Mouse (Mus musculus) frontal cortex, postnatal 14 days (tissue): ENCODE data around the gene Bpifb3.
A peak's percentile ranks its signal among the peaks of the same experiment; 100 is the strongest.

Experiments used
- DNase-seq, 2 experiments: peaks; one replicate each; pipeline ENCODE4 v3.0.0; 2022; ENCODE audit warnings: low spot score in 2 of 2

The Bpifb3 gene

GRCm38 (mm10) chr2:153917930-153918329 is at the start of gene Bpifb3:
Gene Bpifb3 (plus strand): TSS chr2:153918230.
- DNase-seq = no peak

GRCm38 (mm10) chr2:153870984-153871383 is 47.0 kb upstream of the Bpifb3 start, which contains the start of gene Sun5:
Gene Sun5 (minus strand): TSS chr2:153871084.
- no peak for DNase-seq

GRCm38 (mm10) chr2:153874745-153875144 is 43.3 kb upstream of the Bpifb3 start, which contains the start of gene Bpifb2:
Gene Bpifb2 (plus strand): TSS chr2:153875045.
- DNase-seq = no peak

DNA sequence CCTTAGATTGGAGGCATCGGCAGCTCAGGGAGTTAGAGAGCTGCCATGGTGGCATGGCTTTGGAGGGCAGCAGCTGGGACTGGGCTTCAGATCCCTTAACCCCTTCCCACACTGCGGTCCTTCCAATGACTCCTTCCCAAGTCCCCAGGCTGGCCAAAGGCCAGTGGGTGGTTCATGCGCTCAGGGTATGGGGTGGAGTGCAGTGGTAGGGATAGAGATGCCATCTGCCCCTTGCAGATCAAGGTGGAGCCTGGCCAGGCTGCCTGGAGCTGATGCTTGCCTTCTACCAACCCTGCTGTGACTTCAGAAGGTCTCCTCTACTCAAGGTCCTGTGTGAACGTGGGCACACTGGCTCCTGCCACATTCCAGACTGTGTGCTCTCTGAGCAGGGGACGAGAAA is 18.9 kb upstream of the Bpifb3 start:
- DNase-seq = no peak

- DNase-seq = no peak
Observed at GRCm38 (mm10) chr2:153900088-153900487, 17.9 kb upstream of the Bpifb3 start, which contains the start of gene Bpifb6. Gene Bpifb6 (plus strand): TSS chr2:153900388.

GRCm38 (mm10) chr2:153902726-153903125 is 15.3 kb upstream of the Bpifb3 start:
- DNase-seq = no peak

DNA sequence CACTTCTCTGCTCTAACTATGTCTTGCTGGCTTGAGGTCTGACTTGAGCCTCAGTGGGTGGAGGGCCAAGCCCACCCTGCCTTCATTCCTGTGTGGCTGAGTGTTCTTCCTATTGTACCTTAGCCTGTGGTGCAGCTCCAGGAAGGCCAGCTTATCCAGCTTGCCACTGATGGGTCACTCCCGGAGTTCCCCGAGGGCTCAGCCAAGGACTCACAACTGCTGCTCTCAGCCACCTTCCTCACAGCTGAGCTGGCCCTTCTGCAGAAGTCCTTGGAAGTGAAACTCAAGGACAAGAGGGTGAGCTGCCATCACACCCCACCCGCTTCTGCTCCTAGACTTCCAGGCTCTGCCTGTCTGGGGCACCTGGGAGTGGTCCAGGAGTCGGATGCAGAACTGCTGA is 11.4 kb upstream of the Bpifb3 start:
- DNase-seq = no peak

DNA sequence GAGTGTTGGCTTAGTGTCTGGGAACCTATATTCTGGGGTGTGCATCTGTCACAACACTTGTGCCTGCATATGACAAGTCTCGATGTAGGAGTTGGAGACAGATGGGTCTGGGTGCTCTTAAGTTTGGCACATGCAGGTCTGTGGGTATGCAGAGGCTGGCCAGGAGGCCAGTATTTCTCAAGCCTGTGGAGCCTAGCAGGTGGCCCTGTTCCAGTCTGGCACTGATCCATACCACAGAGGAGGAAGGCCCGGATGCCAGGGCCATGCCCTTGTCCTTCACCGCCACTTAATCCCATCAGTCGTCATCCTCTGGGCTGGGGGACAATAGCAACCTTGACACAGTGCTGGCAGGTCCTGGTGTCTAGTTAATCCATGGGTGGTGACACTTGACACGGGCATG is 3.9 kb upstream of the Bpifb3 start:
- no peak for DNase-seq

DNA sequence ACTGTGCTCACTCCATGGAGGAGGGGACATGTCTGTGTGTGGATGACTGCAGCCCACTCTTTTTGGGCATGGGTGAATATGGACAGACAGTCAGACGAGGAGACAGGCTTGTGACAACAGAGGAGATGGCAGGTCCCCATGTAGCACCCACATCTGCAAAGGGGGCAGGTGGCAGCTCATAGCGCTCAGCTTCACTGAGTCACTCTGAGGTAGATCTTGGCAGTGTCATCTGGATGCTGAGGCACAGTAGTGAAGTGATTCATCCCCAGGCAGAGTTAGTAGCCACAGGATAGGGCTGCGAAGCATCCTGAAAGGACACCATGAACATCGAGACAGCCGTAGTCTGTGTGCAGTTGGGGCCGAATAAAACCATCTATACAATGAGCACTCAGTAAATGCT is 3.2 kb downstream of the Bpifb3 start:
- no peak for DNase-seq

GRCm38 (mm10) chr2:153929871-153930413 is 11.9 kb downstream of the Bpifb3 start:
- peak in 1 of 2 experiments; percentile 52 for DNase-seq

GRCm38 (mm10) chr2:153931125-153931524 is 13.1 kb downstream of the Bpifb3 start:
- DNase-seq = no peak

DNA sequence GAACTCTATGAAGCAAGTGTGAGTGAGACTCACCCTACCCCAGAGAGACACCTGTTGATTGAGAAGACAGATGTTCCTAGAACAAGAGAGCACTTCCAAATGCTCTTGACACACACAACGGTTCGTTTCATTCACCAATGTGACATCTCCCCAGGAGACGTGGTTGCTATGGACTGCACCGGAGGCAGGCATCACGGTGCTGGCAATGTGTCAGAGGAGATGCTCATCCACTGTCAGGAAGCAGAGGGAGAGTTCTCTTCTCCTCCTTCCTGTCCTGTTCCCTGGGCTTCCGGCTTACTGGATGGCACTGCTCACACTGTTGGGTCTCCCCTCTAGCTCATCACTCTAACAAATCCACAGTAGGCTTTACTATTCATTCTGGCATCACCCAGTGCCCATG is 15.3 kb downstream of the Bpifb3 start:
- no peak for DNase-seq

DNA sequence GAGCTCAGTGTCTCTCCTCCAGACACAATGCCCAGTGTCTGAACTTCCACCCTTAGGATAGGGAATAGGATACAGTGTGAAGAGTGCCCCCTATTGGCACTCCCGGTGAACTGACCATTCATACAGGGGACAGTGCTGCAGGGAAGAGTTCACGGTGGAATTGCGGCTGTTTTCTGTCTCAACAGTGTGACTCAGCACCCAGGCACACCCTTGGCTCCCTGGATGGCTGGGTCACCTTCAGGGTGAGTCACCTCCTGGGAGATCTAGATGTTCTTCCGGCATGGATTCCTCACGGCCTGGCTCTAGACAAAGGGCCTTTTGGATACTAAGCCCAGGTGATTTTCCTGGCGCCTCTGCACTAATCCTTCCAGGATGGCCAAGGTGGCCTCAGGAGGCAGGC is 17.3 kb downstream of the Bpifb3 start:
- DNase-seq = no peak

DNA sequence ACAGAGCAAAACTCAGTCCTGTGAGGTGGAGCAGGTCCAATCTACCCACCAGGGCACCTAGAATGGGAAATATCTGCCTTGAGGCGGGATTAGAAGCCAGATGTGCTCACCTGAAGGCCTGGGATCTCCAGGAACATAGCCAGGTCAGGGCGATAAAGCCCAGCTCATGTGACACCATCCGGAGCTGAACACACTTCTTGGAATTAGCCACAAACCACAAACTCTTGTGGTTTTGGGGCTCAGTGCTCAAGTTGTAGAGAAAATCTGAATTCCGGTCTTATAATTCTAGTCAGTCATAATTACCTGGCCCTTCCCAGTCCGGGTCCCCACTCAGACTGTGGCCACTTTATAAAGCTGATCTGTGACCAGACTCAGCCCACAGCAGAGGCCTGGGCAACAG is 19.8 kb downstream of the Bpifb3 start, which contains the start of gene Bpifb4:
Gene Bpifb4 (plus strand): TSS at position 370 of the 400 bp plus-strand sequence.
- no peak for DNase-seq

DNA sequence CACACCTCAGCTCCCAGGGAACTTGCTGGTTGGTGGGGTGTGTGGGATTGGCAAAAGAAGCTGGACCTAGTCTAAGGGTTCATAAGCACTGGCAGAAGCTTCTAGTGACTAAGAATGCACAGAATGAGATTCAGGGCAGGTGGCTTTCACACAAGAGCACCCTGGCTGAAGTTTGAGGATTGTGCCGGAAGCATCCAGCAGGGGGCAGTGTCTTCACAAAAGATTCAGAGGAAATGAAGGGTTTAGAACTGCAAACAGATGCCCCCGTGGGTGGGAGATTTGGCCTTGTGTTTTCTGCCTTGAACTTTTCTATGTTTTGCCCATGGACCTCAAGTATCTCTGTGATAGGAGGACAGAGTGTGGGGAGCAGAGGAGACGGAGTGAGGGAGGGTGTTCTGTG is 25.5 kb downstream of the Bpifb3 start:
- DNase-seq = peak in 1 of 2 experiments; percentile 53

DNA sequence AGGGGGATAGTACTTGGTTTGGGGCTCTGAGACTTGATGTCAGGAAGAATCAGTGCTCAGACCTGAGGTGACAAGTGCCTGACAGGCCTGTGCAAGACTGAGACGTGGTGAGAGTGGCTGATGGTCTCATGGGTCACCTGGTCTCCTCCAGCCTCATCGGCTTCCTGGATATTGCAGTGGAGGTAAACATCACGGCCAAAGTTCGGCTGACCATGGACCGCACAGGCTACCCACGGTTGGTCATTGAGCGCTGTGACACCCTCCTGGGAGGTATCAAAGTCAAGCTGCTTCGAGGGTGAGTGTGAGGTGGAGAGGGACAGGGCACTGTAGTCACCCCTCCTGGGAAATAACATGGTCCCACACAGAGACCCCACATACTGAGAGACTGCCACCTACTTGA is 26.5 kb downstream of the Bpifb3 start:
- DNase-seq = no peak

DNA sequence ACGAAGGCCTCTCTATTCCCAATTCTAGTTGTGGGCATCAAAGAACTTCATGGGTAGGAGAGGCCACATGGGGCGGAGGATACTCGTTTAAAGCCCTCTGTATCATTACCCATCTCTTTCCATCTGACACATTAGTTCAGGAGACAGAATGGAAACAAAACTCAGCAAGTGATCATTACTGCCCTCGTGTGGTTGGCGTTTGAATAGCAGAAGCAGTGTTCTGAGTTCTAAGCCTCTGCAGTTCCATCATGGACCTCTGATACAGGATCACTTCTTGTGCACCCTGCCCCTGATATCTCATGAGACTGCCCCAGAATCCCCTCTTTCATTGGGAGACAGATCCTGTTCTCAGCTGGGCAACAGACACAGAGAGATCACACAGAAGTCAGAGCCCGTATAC is 34.9 kb downstream of the Bpifb3 start:
- DNase-seq = peak in 1 of 2 experiments; percentile 66

- DNase-seq = no peak
Observed at GRCm38 (mm10) chr2:153953836-153954235, 35.8 kb downstream of the Bpifb3 start.

GRCm38 (mm10) chr2:153962821-153963331 is 44.8 kb downstream of the Bpifb3 start:
- DNase-seq = no peak

DNA sequence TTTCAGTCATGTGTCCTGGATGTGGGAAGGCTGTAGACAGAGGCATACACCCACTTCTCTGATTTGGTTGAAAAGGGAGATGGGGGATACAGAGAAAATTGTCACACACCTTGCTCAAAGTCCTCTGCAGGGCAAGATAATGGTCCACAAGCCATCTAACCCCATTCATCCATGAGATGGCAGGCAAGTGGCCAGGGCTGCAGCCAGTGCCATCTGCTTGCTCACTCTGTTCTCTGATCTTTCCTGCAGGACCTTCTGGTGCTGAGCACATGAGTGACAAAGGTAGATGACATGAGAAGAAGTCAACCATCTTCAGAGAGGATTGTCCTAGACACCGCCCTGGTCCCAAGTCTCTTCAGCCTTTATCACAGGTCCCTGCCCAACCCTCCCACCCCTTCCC is 45.3 kb downstream of the Bpifb3 start:
- no peak for DNase-seq

- DNase-seq = no peak
Observed at GRCm38 (mm10) chr2:153970221-153970620, 52.2 kb downstream of the Bpifb3 start.

- no peak for DNase-seq
Observed at GRCm38 (mm10) chr2:153974582-153974981, 56.6 kb downstream of the Bpifb3 start, which contains the start of gene Bpifa6. Gene Bpifa6 (plus strand): TSS chr2:153974945.
